Mouse (Mus musculus) lung, postnatal 0 days (tissue): ENCODE data around the gene Lbx1. TPM values are rescaled to one million over a fixed set of nuclear protein-coding genes. Genes with fewer than 3 reads are reported as not detected.

Experiments used
- ATAC-seq: fragments of 200-750 bp; cut with Nextera tagmentation; 2 replicates; pipeline ENCODE4 v1.8.0; 2017; ENCODE audit warnings: moderate library complexity
- DNase-seq: peaks from one replicate; pipeline ENCODE4 v3.0.0-alpha.2; 2016; ENCODE audit warnings: low spot score
- H3K27ac ChIP-seq: fragments of 300-500 bp; sonication (generic); 2 replicates; pipeline ENCODE4 v1.5.1; 2014; ENCODE audit warnings: antibody characterized with exemption, mild to moderate bottlenecking, low read length, mixed read lengths
- H3K27me3 ChIP-seq: fragments of 300-500 bp; sonication (generic); replicated peaks from 2 replicates; pipeline ENCODE4 v1.6.1; 2014; ENCODE audit warnings: low read length, mixed read lengths; ENCODE audit not compliant: insufficient read depth
- H3K36me3 ChIP-seq: fragments of 300-500 bp; sonication (generic); 2 replicates; pipeline ENCODE4 v1.6.1; 2014; ENCODE audit warnings: low read length, mixed read lengths; ENCODE audit not compliant: insufficient read depth
- H3K4me1 ChIP-seq: fragments of 300-500 bp; sonication (generic); 2 replicates; pipeline ENCODE4 v1.6.1; 2014; ENCODE audit warnings: antibody characterized with exemption, low read depth, low read length, mixed read lengths; ENCODE audit not compliant: insufficient read depth
- H3K4me2 ChIP-seq: fragments of 300-500 bp; sonication (generic); replicated peaks from 2 replicates; pipeline ENCODE4 v1.6.1; 2014; ENCODE audit warnings: low read depth, mild to moderate bottlenecking, low read length, moderate library complexity, mixed read lengths
- H3K4me3 ChIP-seq: fragments of 300-500 bp; sonication (generic); 2 replicates; pipeline ENCODE4 v1.5.1; 2014; ENCODE audit warnings: low read depth, low read length
- H3K9ac ChIP-seq: fragments of 300-500 bp; sonication (generic); replicated peaks from 2 replicates; pipeline ENCODE4 v1.6.1; 2014; ENCODE audit warnings: low read depth, mild to moderate bottlenecking
- H3K9me3 ChIP-seq: fragments of 300-500 bp; sonication (generic); 2 replicates; pipeline ENCODE4 v1.6.1; 2016; ENCODE audit warnings: low read length, mixed read lengths
- CTCF ChIP-seq: IDR thresholded peaks from 2 replicates; pipeline ENCODE4 v1.5.1; 2016; ENCODE audit warnings: antibody characterized with exemption, mild to moderate bottlenecking
- EP300 ChIP-seq: IDR thresholded peaks from 2 replicates; pipeline ENCODE4 v1.6.1; 2016; ENCODE audit warnings: antibody characterized with exemption, mild to moderate bottlenecking, control low read depth
- WGBS: fragments of 180-500 bp; shearing (Covaris S2); extraction: QIAGEN DNeasy Blood & Tissue Kit; methylation state at CpG from one replicate; pipeline ENCODE4 v1.1.7; 2014; 5-methylcytosine and 5-hydroxymethylcytosine counted together
- polyA plus RNA-seq: library from polyadenylated mRNA; unstranded; fragments of >200 nt; fragmentation: Nextera tagmentation; extraction: Ambion mirVana; gene quantifications from 2 replicates; pipeline ENCODE4 v1.2.1, GENCODE M21; 2015

The Lbx1 gene
- not detected in 2 replicates for polyA plus RNA-seq

- H3K9ac ChIP-seq, result no peak within 1 kb of the TSS
- DNase-seq (no peak), ATAC-seq (peak; percentile 8; the same call in 1 of the 2 replicates)
- H3K4me3 ChIP-seq, result peak within 1 kb of the TSS; percentile 34
- WGBS, result 1% methylated on average over 29 of the region's 30 CpGs
- TF ChIP-seq EP300, result no peak
- no peak for TF ChIP-seq CTCF
- no peaks in the 10 kb centered on the region for H3K9me3 ChIP-seq
- no peak within 1 kb of the TSS for H3K27ac ChIP-seq
- H3K4me2 ChIP-seq, result peak within 1 kb of the TSS; percentile 56
- H3K27me3 ChIP-seq, result peaks cover 90% of the 10 kb centered on the region
- H3K36me3 ChIP-seq, result no peaks in the 10 kb centered on the region
- 0 out of 2 replicates have a peak, but pooled peaks cover 3% of the 10 kb centered on the region for H3K4me1 ChIP-seq
Measured at GRCm38 (mm10) chr19:45235766-45236362, at the start of gene Lbx1. Lbx1 (minus strand) TSS chr19:45235812.

GRCm38 (mm10) chr19:45283302-45283701, 47.7 kb upstream of the Lbx1 start:
- ATAC-seq (no peak), DNase-seq (peak; percentile 54)
- H3K27ac ChIP-seq, result no peak overlapping the region
- TF ChIP-seq EP300, result no peak
- peak; percentile 77 for TF ChIP-seq CTCF
- H3K4me1 ChIP-seq, result no peaks in the 10 kb centered on the region
- no peaks in the 10 kb centered on the region for H3K36me3 ChIP-seq
- 7% methylated on average over 10 of the region's 10 CpGs for WGBS
- no peak overlapping the region for H3K9ac ChIP-seq
- H3K4me2 ChIP-seq, result no peak overlapping the region
- no peak overlapping the region for H3K4me3 ChIP-seq
- 0 out of 2 replicates have a peak, but pooled peaks cover 3% of the 10 kb centered on the region for H3K27me3 ChIP-seq
- H3K9me3 ChIP-seq, result no peaks in the 10 kb centered on the region

- H3K4me1 ChIP-seq, result no peaks in the 10 kb centered on the region
- WGBS, result 64% methylated on average over 4 of the region's 4 CpGs
- no peaks in the 10 kb centered on the region for H3K27me3 ChIP-seq
- no peak overlapping the region for H3K4me3 ChIP-seq
- no peaks in the 10 kb centered on the region for H3K9me3 ChIP-seq
- H3K27ac ChIP-seq, result no peak overlapping the region
- H3K36me3 ChIP-seq, result no peaks in the 10 kb centered on the region
- H3K9ac ChIP-seq, result no peak overlapping the region
- no peak overlapping the region for H3K4me2 ChIP-seq
- DNase-seq (no peak), ATAC-seq (no peak)
- TF ChIP-seq EP300 (no peak), CTCF (no peak)
Measured at GRCm38 (mm10) chr19:45276196-45276595, 40.6 kb upstream of the Lbx1 start.

- Histone ChIP-seq H3K4me3 (no peak overlapping the region), H3K27ac (no peak overlapping the region), H3K27me3 (no peaks in the 10 kb centered on the region), H3K4me1 (no peaks in the 10 kb centered on the region), H3K9me3 (no peaks in the 10 kb centered on the region), H3K4me2 (no peak overlapping the region), H3K9ac (no peak overlapping the region), H3K36me3 (no peaks in the 10 kb centered on the region)
- TF ChIP-seq EP300, result no peak
- no peak for TF ChIP-seq CTCF
- DNase-seq, result no peak
- WGBS, result 44% methylated on average over 10 of the region's 10 CpGs
- ATAC-seq, result no peak
Measured at GRCm38 (mm10) chr19:45271986-45272385, 36.4 kb upstream of the Lbx1 start.

GRCm38 (mm10) chr19:45262995-45263394, 27.4 kb upstream of the Lbx1 start:
- H3K27ac ChIP-seq, result no peak overlapping the region
- no peaks in the 10 kb centered on the region for H3K4me1 ChIP-seq
- no peak overlapping the region for H3K9ac ChIP-seq
- H3K4me2 ChIP-seq, result no peak overlapping the region
- 52% methylated on average over 10 of the region's 10 CpGs for WGBS
- no peaks in the 10 kb centered on the region for H3K9me3 ChIP-seq
- TF ChIP-seq CTCF, result no peak
- no peak for TF ChIP-seq EP300
- H3K4me3 ChIP-seq, result no peak overlapping the region
- DNase-seq (no peak), ATAC-seq (no peak)
- no peaks in the 10 kb centered on the region for H3K36me3 ChIP-seq
- H3K27me3 ChIP-seq, result no peaks in the 10 kb centered on the region

- TF ChIP-seq CTCF, result no peak
- TF ChIP-seq EP300, result no peak
- DNase-seq (no peak), ATAC-seq (no peak)
- H3K4me1 ChIP-seq, result no peaks in the 10 kb centered on the region
- H3K27me3 ChIP-seq, result no peaks in the 10 kb centered on the region
- H3K36me3 ChIP-seq, result no peaks in the 10 kb centered on the region
- WGBS, result 45% methylated on average over 15 of the region's 15 CpGs
- H3K4me3 ChIP-seq, result no peak overlapping the region
- H3K9ac ChIP-seq, result no peak overlapping the region
- no peak overlapping the region for H3K4me2 ChIP-seq
- no peak overlapping the region for H3K27ac ChIP-seq
- no peaks in the 10 kb centered on the region for H3K9me3 ChIP-seq
Measured at GRCm38 (mm10) chr19:45257414-45258326, 22.1 kb upstream of the Lbx1 start.
